Mouse (Mus musculus) left cerebral cortex, postnatal 10 days (tissue): ENCODE measurements around the gene Tcaf3. TPM values are rescaled to one million over a fixed set of nuclear protein-coding genes. Genes with fewer than 3 reads are reported as not detected.

Source experiments
- DNase-seq, 2 experiments: peaks; one replicate each; pipeline ENCODE4 v3.0.0; 2021 to 2022; ENCODE audit warnings: low spot score in 2 of 2, mixed read lengths in 1 of 2; ENCODE audit errors: extremely low spot score in 1 of 2
- intact Hi-C: fragments of 180-260 bp; cut with DNase I; formaldehyde crosslinking; loops from one replicate; pipeline ENCODE4 v1.15.1; 2025
- total RNA-seq, 2 experiments: library from RNA; stranded (reverse); gene quantifications; 2 replicates each; pipeline ENCODE4 v1.2.3; 2021

Gene Tcaf3
- total RNA-seq, 2 experiments from 2014 or later: not detected

- DNase-seq: no peak
- intact Hi-C loops: no loop called here
Measured at GRCm38 (mm10) chr6:42546180-42546579, 51.3 kb downstream of the Tcaf3 start.

- no peak for DNase-seq
- intact Hi-C loops: no loop called here
Measured at GRCm38 (mm10) chr6:42545451-42545885, 52.0 kb downstream of the Tcaf3 start.

GRCm38 (mm10) chr6:42544846-42545245, 52.6 kb downstream of the Tcaf3 start:
- intact Hi-C loops: no loop called here
- no peak for DNase-seq

- intact Hi-C loops: no loop called here
- peak in 1 of 2 experiments; percentile 25 for DNase-seq
Measured at GRCm38 (mm10) chr6:42542036-42543031, 55.2 kb downstream of the Tcaf3 start.

- DNase-seq: no peak
- intact Hi-C loops: no loop called here
Measured at GRCm38 (mm10) chr6:42540681-42541080, 56.8 kb downstream of the Tcaf3 start.

- no peak for DNase-seq
- intact Hi-C loops: no loop called here
Measured at GRCm38 (mm10) chr6:42539711-42540110, 57.8 kb downstream of the Tcaf3 start.

Other genes with a start within 250 kb of the Tcaf3 start
- 10 to 100 TPM; 55.8 to 57.6 TPM for gene Zyx, start 248.1 kb downstream of the Tcaf3 start, total RNA-seq
- under 1 TPM; 0.22 to 0.26 TPM for gene Epha1, start 224.4 kb downstream of the Tcaf3 start, total RNA-seq
- gene Tas2r143, start 197.5 kb downstream of the Tcaf3 start, total RNA-seq: not detected
- gene Tas2r135, start 192.3 kb downstream of the Tcaf3 start, total RNA-seq: not detected
- not detected for gene Tas2r126, start 163.2 kb downstream of the Tcaf3 start, total RNA-seq
- gene Olfr458, start 132.5 kb downstream of the Tcaf3 start, total RNA-seq: not detected
- gene Olfr457, start 121.4 kb downstream of the Tcaf3 start, total RNA-seq: not detected
- not detected for gene Olfr456, start 110.5 kb downstream of the Tcaf3 start, total RNA-seq
- not detected for gene Olfr455, start 50.1 kb downstream of the Tcaf3 start, total RNA-seq
- 1 to 10 TPM; 1.3 to 1.6 TPM for gene Tcaf2, start 47.6 kb upstream of the Tcaf3 start, total RNA-seq
- gene Tcaf1, start 112.4 kb upstream of the Tcaf3 start, total RNA-seq: 100 to 1,000 TPM; 265 to 270 TPM
- gene Olfr453, start 141.7 kb upstream of the Tcaf3 start, total RNA-seq: not detected
- gene Olfr38, start 158.7 kb upstream of the Tcaf3 start, total RNA-seq: not detected
- gene Olfr452, start 187.4 kb upstream of the Tcaf3 start, total RNA-seq: not detected
- gene Olfr450, start 214.2 kb upstream of the Tcaf3 start, total RNA-seq: not detected
- gene Olfr449, start 236.7 kb upstream of the Tcaf3 start, total RNA-seq: not detected